Mouse (Mus musculus): Measurements from ENCODE around the gene 9930111J21Rik1. TPM values are rescaled to one million over a fixed set of nuclear protein-coding genes. Genes with fewer than 3 reads are reported as not detected.

The 9930111J21Rik1 gene
- polyA plus RNA-seq (2017; shearing (Covaris generic)): 101 TPM

DNA sequence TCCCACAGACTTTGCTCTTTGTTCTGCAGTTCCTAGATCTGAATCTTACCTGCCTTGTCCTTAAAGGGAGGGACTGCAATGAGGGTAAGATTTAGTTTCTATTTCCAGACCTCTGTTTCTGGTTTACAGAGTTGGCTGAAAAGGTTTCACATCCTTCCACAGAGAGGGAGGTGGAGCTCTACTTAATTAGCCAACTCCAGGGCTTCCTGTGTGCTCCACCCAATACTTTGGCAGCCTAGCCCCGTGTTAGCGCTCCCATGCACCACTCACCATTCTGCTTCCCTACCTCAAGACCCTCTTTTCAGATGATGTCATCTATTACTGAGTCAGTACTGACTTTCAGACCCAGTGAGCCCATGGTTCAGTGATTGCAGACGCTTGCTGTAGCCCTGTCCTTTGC is at the start of gene 9930111J21Rik1:
9930111J21Rik1 (minus strand) TSS at position 148 of the 400 bp plus-strand sequence.

DNA sequence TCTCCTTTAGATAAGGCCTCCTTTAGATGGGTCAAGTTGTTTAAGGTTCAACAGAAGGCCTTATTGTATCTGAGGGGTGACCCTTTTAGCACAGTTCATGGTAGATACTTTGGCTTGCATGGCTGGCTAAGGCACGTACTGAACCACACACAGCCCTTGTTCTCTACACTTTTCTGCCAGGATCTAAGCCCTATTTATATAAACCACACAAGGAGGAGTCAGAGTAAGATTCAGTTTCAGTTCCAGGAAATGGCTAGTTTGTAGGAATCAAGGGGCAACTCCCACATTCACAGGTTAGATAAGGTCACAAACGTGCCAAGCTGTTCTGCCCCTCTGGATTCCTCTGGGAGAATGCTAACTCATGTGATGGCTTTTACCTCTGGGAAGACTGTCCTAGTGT is 14.8 kb upstream of the 9930111J21Rik1 start, which contains the start of gene Tgtp1:
Tgtp1 (minus strand) TSS at position 155 of the 400 bp plus-strand sequence.

DNA sequence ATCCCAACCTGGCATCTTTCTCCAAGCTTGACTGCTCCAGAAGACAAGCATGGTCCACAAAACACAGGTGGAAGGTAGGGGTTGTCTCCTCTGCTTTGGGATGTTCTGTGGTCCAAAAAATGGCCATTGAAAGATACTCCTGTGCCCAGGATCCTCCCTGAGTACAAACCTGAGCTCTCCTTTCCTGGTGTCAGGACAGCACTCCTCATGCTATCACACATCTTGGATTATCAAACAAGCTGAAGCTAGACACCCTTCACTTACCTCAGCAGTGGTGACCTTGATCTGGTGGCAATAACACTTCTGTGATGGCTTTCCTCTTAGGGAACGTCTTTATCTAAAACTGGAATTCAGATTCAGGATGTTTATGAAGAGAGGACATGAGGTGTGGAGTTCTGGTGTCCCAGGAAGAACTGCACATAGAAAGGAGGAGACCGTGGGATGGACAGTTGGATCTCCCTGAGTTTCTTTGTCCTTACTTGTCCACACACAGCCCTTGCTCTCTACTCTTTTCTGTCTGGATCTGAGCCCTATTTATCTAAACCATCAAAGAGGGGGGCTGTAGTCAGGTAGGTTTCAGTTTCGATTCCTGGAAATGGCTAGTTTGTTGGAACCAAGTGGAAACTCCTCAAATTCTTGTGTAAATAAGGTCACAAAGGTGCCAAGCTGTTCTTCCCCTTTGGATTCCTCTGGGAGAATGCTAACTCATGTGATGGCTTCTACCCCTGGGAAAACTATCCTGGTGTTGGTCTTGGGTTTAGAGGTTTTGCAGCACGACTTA is 12.7 kb upstream of the 9930111J21Rik1 start, which contains the start of gene Gm12185:
Gm12185 (minus strand) TSS at position 487 of the 781 bp plus-strand sequence.

DNA sequence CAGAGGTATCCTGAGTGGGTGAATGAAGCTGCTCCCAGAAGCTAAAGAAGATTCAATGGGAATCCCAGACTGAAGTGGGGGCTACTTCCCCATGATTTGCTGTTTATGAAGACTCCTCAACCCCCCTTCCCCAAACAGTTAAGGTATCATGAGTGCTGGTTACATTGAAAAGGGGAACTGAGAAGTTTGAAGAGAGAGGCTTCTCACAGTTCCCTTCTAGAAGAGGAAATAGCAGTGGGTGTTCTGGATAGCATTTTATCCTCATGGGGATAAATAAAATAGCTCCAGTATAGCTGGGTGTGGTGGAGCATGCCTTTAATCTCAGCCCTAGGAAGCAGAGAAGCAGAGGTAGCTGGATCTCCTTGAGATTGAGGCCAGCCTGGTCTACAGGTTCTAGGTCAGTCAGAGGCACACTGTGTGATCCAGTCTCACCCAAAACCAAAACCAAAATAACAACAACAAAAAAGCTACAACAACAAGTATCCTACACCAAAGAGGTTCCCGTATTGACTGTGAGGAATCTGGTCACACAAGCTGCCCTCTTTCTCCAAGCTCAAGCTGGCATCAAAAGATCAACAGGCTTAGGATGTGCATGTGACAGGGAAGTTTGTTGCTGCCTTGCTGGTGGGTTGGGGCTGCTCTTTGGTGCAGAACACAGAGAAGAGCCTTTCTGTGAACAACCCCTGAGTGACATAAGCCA is 808 bp downstream of the 9930111J21Rik1 start, which contains the start of gene Olfr56:
Olfr56 (plus strand) TSS at position 650 of the 700 bp plus-strand sequence.

DNA sequence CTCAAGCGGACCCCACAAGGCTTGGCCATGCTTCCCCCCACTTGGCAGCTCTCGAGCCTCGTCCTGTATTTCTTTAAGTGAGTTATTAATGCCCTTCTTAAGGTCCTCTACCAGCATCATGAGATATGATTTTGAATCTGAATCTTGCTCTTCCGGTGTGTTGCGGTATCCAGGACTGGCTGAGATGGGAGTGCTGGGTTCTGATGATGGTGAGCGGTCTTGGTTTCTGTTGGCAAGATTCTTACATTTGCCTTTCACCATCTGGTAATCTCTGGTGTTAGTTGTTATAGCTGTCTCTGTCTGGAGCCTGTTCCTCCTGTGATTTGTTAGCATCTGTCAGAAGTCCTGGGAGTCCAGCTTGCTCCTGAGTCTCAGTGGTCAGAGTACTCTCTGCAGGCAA is 33.1 kb downstream of the 9930111J21Rik1 start, which contains the start of gene Psme2b:
Psme2b (minus strand) TSS at position 101 of the 400 bp plus-strand sequence.

DNA sequence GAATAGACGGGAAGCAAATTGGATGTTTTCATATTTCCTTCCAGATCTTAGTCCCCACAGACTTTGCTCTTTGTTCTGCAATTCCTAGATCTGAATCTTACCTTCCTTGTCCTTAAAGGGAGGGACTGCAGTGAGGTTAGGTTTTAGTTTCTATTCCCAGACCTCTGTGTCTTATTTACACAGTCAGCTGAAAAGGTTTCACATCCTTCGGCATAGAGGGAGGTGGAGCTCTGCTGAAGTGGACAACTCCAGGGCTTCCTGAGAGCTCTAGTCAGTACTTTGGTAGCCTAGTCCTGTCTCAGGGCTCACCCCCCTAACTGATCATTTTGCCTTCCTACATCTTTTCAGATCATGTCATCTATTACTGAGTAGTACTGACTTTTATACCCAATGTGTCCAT is 77.2 kb downstream of the 9930111J21Rik1 start, which contains the start of gene Gm5431:
Gm5431 (minus strand) TSS at position 194 of the 400 bp plus-strand sequence.

Other genes starting within 250 kb of the 9930111J21Rik1 start
- gene Rack1, start 179.1 kb downstream of the 9930111J21Rik1 start, polyA plus RNA-seq (2017; shearing (Covaris generic)): 570 TPM
- gene Trim41, start 162.0 kb downstream of the 9930111J21Rik1 start, polyA plus RNA-seq (2017; shearing (Covaris generic)): 0.68 TPM
- gene Trim7, start 153.3 kb downstream of the 9930111J21Rik1 start, polyA plus RNA-seq (2017; shearing (Covaris generic)): 0.80 TPM
- gene Gm12184, start 152.7 kb downstream of the 9930111J21Rik1 start, polyA plus RNA-seq (2017; shearing (Covaris generic)): 7.8 TPM
- gene Irgm1, start 107.7 kb downstream of the 9930111J21Rik1 start, polyA plus RNA-seq (2017; shearing (Covaris generic)): 29.4 TPM
- 0.89 TPM for gene Gm5431, start 77.2 kb downstream of the 9930111J21Rik1 start, polyA plus RNA-seq (2017; shearing (Covaris generic))
- gene Psme2b, start 33.2 kb downstream of the 9930111J21Rik1 start, polyA plus RNA-seq (2017; shearing (Covaris generic)): 101 TPM
- gene Olfr56, start 509 bp downstream of the 9930111J21Rik1 start, polyA plus RNA-seq (2017; shearing (Covaris generic)): 0.76 TPM
- 1.7 TPM for gene Gm12185, start 12.8 kb upstream of the 9930111J21Rik1 start, polyA plus RNA-seq (2017; shearing (Covaris generic))
- 54.3 TPM for gene Tgtp1, start 14.8 kb upstream of the 9930111J21Rik1 start, polyA plus RNA-seq (2017; shearing (Covaris generic))
- gene 9930111J21Rik2, start 71.8 kb upstream of the 9930111J21Rik1 start, polyA plus RNA-seq (2017; shearing (Covaris generic)): 78.1 TPM
- 80.7 TPM for gene Tgtp2, start 84.8 kb upstream of the 9930111J21Rik1 start, polyA plus RNA-seq (2017; shearing (Covaris generic))
- gene Ifi47, start 97.2 kb upstream of the 9930111J21Rik1 start, polyA plus RNA-seq (2017; shearing (Covaris generic)): 156 TPM
- gene Olfr1396, start 135.5 kb upstream of the 9930111J21Rik1 start, polyA plus RNA-seq (2017; shearing (Covaris generic)): not detected
- gene Olfr1395, start 162.9 kb upstream of the 9930111J21Rik1 start, polyA plus RNA-seq (2017; shearing (Covaris generic)): 0.17 TPM
- gene Olfr1394, start 175.0 kb upstream of the 9930111J21Rik1 start, polyA plus RNA-seq (2017; shearing (Covaris generic)): not detected
- 0.40 TPM for gene Btnl9, start 207.8 kb upstream of the 9930111J21Rik1 start, polyA plus RNA-seq (2017; shearing (Covaris generic))
- gene Zfp62, start 223.9 kb upstream of the 9930111J21Rik1 start, polyA plus RNA-seq (2017; shearing (Covaris generic)): 79.0 TPM